Mouse (Mus musculus): ENCODE data around the gene Atoh7. TPM values are rescaled to one million over a fixed set of nuclear protein-coding genes. Genes with fewer than 3 reads are reported as not detected.

Atoh7 gene
- polyA plus RNA-seq, 1 experiment from 2014 or later, result 1.1 TPM

DNA sequence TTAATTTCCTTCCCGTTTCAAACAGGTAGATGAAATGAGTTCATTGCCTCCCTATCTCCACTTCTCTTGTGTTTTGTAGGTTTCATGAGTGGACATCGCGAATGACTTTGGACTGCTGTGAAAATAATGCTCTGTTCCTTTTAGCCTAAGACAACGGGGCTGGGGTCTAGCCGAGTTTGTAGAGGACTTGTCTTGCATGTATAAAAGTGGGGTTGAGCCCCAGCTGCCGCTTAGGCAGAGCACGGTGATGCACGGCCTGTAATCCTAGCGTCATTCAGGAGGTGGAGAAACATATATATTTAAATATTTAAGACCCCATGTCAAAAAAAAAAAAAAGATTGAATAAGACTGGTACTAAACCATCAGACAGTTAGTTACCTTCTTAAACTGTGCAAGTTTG is 1.2 kb downstream of the Atoh7 start:
- no peaks in the 10 kb centered on the region for H3K36me3 ChIP-seq
- peak overlapping the region; percentile 62; the same call in 1 of the 2 replicates for H3K27ac ChIP-seq
- WGBS, result 5% methylated on average over 9 of the region's 9 CpGs
- peaks cover 25% of the 10 kb centered on the region; the same call in 1 of the 2 replicates for H3K27me3 ChIP-seq
- H3K4me1 ChIP-seq (replicated peaks), result peaks cover 13% of the 10 kb centered on the region
- peak overlapping the region; percentile 60 for H3K4me3 ChIP-seq (replicated peaks)
- H3K9ac ChIP-seq (replicated peaks), result peak overlapping the region; percentile 73
- ATAC-seq, result peak; percentile 55
- peak overlapping the region; percentile 74 for H3K4me2 ChIP-seq (replicated peaks)
- H3K9me3 ChIP-seq, result no peaks in the 10 kb centered on the region

DNA sequence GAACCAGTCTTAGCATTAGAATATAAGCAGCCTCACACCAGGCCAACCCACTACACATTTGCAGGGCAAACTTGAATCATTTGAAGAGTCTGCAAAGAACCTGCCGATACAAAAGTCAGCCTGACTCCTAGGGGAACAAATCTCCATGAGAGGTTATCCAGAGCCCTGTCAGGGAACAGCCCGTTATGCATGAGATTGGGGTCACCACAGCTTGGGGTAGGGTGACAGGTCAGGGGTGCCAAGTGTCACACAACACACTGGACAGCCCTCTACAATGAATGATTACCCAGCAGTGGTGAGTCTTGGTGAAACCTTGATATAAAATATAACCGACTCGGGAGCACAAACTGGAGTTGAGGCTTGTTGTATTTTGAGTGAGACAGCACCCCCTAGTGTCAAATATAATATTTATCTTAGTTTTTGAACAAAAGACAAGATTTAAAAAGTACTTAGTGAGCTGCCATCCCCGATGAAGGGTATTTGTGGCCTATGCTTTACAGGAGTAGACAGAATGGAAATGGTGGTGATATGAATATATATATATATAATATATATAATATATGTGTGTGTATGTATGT is 13.7 kb downstream of the Atoh7 start:
- no peak overlapping the region for H3K4me2 ChIP-seq (replicated peaks)
- H3K9ac ChIP-seq (replicated peaks), result no peak overlapping the region
- H3K9me3 ChIP-seq, result peaks cover 6% of the 10 kb centered on the region
- WGBS, result 49% methylated on average over 5 of the region's 5 CpGs
- peak; percentile 60; the same call in 1 of the 2 replicates for ATAC-seq
- no peak overlapping the region for H3K27ac ChIP-seq
- no peaks in the 10 kb centered on the region for H3K27me3 ChIP-seq
- no peaks in the 10 kb centered on the region for H3K36me3 ChIP-seq
- H3K4me1 ChIP-seq (replicated peaks), result no peaks in the 10 kb centered on the region
- no peak overlapping the region for H3K4me3 ChIP-seq (replicated peaks)

DNA sequence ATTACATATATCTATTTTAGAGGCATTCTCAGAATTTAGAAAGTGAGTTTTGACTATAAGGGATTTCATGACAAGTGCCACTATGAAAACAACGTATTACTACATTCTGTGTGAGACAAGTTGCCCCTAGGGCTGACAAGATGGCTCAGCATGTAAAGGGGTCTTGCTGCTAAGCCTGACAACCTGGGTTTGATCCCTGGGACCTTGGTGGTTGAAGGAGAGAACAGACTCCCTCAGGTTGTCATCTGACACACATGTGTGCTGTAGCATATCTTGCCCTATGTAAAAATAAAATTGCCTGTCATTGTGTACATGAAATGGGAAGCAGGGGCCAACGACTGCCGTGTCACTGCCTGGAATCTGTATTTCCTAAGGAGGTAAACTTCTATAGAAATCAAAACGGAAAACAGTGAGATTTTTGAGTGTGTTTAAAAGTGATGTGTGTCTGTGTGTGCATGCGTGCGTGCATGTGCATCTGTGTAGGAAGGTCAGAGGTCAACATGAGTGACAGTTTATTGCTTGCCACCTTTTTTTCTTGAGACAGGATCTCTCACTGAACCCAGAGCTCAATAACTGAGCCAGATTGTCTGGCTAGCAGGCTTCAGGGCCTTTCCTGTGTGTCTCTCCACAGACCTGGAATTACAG is 14.4 kb downstream of the Atoh7 start:
- Histone ChIP-seq H3K4me3 (replicated peaks) (no peak overlapping the region), H3K4me2 (replicated peaks) (no peak overlapping the region), H3K36me3 (no peaks in the 10 kb centered on the region), H3K27ac (no peak overlapping the region), H3K27me3 (no peaks in the 10 kb centered on the region), H3K9ac (replicated peaks) (no peak overlapping the region), H3K9me3 (peaks cover 6% of the 10 kb centered on the region), H3K4me1 (replicated peaks) (no peaks in the 10 kb centered on the region)
- 87% methylated on average over 6 of the region's 6 CpGs for WGBS
- ATAC-seq, result no peak

DNA sequence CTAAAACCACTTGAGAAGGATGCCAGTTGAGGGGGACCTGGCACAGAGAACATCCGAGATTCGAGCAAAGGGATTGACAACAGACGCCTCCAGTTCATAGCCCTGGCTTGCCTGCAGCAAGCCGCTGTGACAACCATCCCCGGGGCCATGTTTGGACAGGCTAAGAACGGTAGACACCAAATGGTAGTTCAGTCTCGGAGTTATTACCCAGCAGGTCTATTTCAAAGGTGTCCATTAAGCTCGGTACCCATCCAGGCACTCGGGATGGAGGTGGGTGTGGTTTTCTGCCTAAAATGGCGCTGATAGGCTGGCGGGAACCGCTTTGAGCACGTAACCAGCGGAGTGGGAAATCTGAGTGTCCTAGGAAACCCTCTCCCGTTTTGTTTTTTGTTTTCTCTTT is 16.4 kb downstream of the Atoh7 start:
- Histone ChIP-seq H3K36me3 (no peaks in the 10 kb centered on the region), H3K4me2 (replicated peaks) (no peak overlapping the region), H3K9me3 (peaks cover 6% of the 10 kb centered on the region), H3K4me1 (replicated peaks) (no peaks in the 10 kb centered on the region), H3K4me3 (replicated peaks) (no peak overlapping the region), H3K27ac (no peak overlapping the region), H3K9ac (replicated peaks) (no peak overlapping the region), H3K27me3 (no peaks in the 10 kb centered on the region)
- ATAC-seq, result no peak
- WGBS, result 87% methylated on average over 15 of the region's 15 CpGs

DNA sequence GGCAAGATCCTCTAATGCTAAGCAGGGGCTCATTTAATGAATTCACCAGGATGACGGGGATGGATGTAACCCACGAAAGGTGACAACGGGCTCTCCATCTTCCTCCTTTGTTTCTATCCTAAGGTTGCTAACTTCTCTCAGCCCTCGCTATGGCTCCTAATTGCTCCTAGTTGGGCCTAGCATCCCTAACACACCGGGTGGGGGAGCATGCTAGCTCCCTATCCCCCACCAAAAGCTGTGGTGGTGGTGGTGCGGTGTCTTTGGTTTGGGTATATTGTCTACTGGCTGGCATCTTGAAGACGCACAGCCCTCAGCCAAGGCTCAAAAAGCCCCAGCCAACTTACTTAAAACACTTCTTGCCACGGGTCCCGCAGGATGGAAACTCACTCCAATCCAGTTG is 16.9 kb downstream of the Atoh7 start:
- WGBS, result 94% methylated on average over 9 of the region's 9 CpGs
- no peak overlapping the region for H3K9ac ChIP-seq (replicated peaks)
- H3K4me1 ChIP-seq (replicated peaks), result no peaks in the 10 kb centered on the region
- no peaks in the 10 kb centered on the region for H3K36me3 ChIP-seq
- no peak overlapping the region for H3K4me3 ChIP-seq (replicated peaks)
- ATAC-seq, result no peak
- H3K27me3 ChIP-seq, result no peaks in the 10 kb centered on the region
- H3K27ac ChIP-seq, result no peak overlapping the region
- peaks cover 2% of the 10 kb centered on the region; the same call in 1 of the 2 replicates for H3K9me3 ChIP-seq
- H3K4me2 ChIP-seq (replicated peaks), result no peak overlapping the region

GRCm38 (mm10) chr10:63117583-63117982 is 18.1 kb downstream of the Atoh7 start:
- Histone ChIP-seq H3K4me2 (replicated peaks) (no peak overlapping the region), H3K9ac (replicated peaks) (no peak overlapping the region), H3K4me3 (replicated peaks) (no peak overlapping the region), H3K9me3 (no peaks in the 10 kb centered on the region), H3K27ac (no peak overlapping the region), H3K27me3 (no peaks in the 10 kb centered on the region), H3K36me3 (no peaks in the 10 kb centered on the region), H3K4me1 (replicated peaks) (no peaks in the 10 kb centered on the region)
- no peak for ATAC-seq
- WGBS, result 90% methylated on average over 8 of the region's 8 CpGs

DNA sequence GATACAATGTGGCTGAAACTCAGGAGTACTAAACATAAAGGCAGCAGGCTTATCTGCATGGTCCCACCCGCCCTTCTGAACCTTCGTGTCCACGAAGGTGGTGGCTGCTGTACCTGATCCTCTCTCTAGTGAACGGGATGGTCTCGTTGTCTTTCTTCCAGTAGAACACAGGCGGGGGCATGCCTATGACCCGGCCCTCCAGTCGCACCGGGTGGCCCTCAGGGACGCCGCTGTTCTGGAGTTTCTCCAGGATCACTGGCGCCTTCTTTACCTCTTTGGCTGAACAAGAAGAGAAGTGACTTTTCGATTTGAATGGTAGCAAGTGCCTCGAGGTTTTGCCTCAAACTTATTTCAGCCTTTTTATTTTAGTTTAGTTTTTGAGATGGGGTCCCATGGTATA is 20.5 kb downstream of the Atoh7 start:
- Histone ChIP-seq H3K4me3 (replicated peaks) (no peak overlapping the region), H3K27me3 (no peaks in the 10 kb centered on the region), H3K27ac (no peak overlapping the region), H3K9me3 (no peaks in the 10 kb centered on the region), H3K36me3 (no peaks in the 10 kb centered on the region), H3K9ac (replicated peaks) (no peak overlapping the region), H3K4me2 (replicated peaks) (no peak overlapping the region), H3K4me1 (replicated peaks) (no peaks in the 10 kb centered on the region)
- ATAC-seq, result no peak
- 81% methylated on average over 14 of the region's 14 CpGs for WGBS

DNA sequence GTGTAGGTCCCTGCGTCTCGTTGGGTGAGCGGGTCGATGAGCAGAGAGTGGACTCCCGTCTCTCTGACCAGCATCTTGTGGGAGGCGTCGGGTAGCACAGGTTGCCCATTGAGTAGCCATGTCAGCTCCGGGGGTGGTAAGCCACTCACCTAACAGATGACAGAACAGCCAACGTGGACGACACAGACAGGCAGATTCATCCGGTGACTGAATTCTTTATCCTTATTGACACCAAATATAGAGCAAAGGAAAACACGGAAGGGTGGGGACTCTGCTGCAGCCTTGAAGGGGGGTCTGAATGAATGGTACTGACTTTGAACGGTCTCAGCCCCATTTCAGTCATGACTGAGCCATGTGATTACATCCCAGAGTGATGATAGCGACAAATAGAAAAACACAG is 22.5 kb downstream of the Atoh7 start:
- no peaks in the 10 kb centered on the region for H3K36me3 ChIP-seq
- no peaks in the 10 kb centered on the region for H3K27me3 ChIP-seq
- H3K4me3 ChIP-seq (replicated peaks), result no peak overlapping the region
- 86% methylated on average over 14 of the region's 14 CpGs for WGBS
- no peak overlapping the region for H3K4me2 ChIP-seq (replicated peaks)
- ATAC-seq, result 0 out of 2 replicates have a peak, but pooled peaks have one; percentile 37
- H3K9me3 ChIP-seq, result no peaks in the 10 kb centered on the region
- no peak overlapping the region for H3K9ac ChIP-seq (replicated peaks)
- no peaks in the 10 kb centered on the region for H3K4me1 ChIP-seq (replicated peaks)
- H3K27ac ChIP-seq, result no peak overlapping the region

DNA sequence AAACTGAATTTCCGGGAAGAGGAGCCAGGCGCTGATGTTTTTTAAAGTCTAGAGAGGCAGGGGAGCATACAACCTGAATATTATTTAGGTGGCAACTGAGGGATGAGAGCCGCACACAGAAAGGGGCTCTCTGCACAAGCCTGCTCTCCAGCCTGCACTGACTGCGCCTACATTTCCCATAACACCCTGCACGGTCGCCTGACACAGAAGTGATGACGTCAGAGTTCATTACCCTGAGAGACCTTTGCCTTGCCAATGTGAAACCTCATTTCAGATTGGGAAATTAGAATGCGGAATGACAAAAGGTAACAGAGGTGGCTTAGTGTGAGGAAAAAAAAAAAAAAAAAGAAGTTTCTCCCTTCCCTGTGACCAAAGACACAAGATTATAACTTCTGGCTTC is 23.1 kb downstream of the Atoh7 start:
- 32% methylated on average over 8 of the region's 8 CpGs for WGBS
- Histone ChIP-seq H3K4me2 (replicated peaks) (no peak overlapping the region), H3K9ac (replicated peaks) (no peak overlapping the region), H3K36me3 (no peaks in the 10 kb centered on the region), H3K27ac (no peak overlapping the region), H3K9me3 (no peaks in the 10 kb centered on the region), H3K27me3 (no peaks in the 10 kb centered on the region), H3K4me3 (replicated peaks) (no peak overlapping the region), H3K4me1 (replicated peaks) (no peaks in the 10 kb centered on the region)
- ATAC-seq, result peak; percentile 79

DNA sequence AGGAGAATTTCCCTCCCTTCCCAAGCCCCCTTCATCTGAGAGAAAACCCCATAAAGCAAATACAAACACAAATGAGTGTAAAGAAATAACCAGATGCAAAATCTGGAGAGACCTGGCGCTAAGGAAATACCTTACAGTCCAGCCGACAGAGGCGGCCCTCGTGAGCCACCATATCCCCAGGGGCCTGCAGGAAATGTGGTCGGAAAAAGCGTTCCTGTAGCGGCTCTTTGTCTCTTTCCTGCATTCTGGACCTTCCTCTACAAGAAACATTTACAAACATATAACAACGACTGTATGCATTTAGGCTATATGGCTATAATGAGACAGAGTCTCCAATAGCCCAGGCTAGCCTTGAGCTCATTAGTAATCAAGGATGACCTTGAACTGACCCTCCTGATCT is 23.7 kb downstream of the Atoh7 start:
- Histone ChIP-seq H3K4me1 (replicated peaks) (no peaks in the 10 kb centered on the region), H3K9ac (replicated peaks) (no peak overlapping the region), H3K4me3 (replicated peaks) (no peak overlapping the region), H3K27ac (no peak overlapping the region), H3K36me3 (no peaks in the 10 kb centered on the region), H3K9me3 (no peaks in the 10 kb centered on the region), H3K27me3 (no peaks in the 10 kb centered on the region), H3K4me2 (replicated peaks) (no peak overlapping the region)
- ATAC-seq, result no peak
- WGBS, result 92% methylated on average over 8 of the region's 8 CpGs

- no peaks in the 10 kb centered on the region for H3K4me1 ChIP-seq (replicated peaks)
- H3K4me2 ChIP-seq (replicated peaks), result no peak overlapping the region
- H3K9ac ChIP-seq (replicated peaks), result no peak overlapping the region
- H3K27ac ChIP-seq, result no peak overlapping the region
- no peaks in the 10 kb centered on the region for H3K9me3 ChIP-seq
- no peak overlapping the region for H3K4me3 ChIP-seq (replicated peaks)
- no peaks in the 10 kb centered on the region for H3K27me3 ChIP-seq
- H3K36me3 ChIP-seq, result no peaks in the 10 kb centered on the region
- WGBS, result 84% methylated on average over 10 of the region's 10 CpGs
- no peak for ATAC-seq
Measured at GRCm38 (mm10) chr10:63124016-63124415, 24.6 kb downstream of the Atoh7 start.

DNA sequence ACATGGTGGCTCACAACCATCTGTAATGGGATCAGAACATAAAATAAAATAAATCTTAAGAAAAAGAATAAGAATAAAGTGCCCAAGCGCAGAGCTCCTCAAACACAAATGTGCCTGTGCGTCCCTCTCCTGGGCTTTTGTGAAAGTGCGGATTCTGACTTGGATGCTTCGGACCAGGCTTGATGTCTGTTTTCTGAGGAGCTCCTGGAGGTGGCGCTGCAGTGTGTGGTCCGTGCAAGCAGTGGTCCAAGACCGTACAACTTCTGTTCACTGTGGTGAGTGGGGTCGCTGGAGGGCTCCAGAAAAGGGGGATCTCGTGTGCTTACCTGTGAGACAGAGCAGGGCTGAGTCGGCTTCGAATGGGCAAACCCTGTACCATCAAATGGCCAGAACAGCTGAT is 25.9 kb downstream of the Atoh7 start:
- Histone ChIP-seq H3K4me3 (replicated peaks) (no peak overlapping the region), H3K36me3 (no peaks in the 10 kb centered on the region), H3K9me3 (no peaks in the 10 kb centered on the region), H3K27me3 (no peaks in the 10 kb centered on the region), H3K9ac (replicated peaks) (no peak overlapping the region), H3K27ac (no peak overlapping the region), H3K4me2 (replicated peaks) (no peak overlapping the region), H3K4me1 (replicated peaks) (no peaks in the 10 kb centered on the region)
- 37% methylated on average over 11 of the region's 11 CpGs for WGBS
- no peak for ATAC-seq

- no peak overlapping the region for H3K27ac ChIP-seq
- no peak for ATAC-seq
- H3K4me2 ChIP-seq (replicated peaks), result no peak overlapping the region
- no peak overlapping the region for H3K9ac ChIP-seq (replicated peaks)
- no peaks in the 10 kb centered on the region for H3K9me3 ChIP-seq
- 88% methylated on average over 4 of the region's 4 CpGs for WGBS
- H3K4me3 ChIP-seq (replicated peaks), result no peak overlapping the region
- H3K4me1 ChIP-seq (replicated peaks), result no peaks in the 10 kb centered on the region
- H3K27me3 ChIP-seq, result no peaks in the 10 kb centered on the region
- H3K36me3 ChIP-seq, result no peaks in the 10 kb centered on the region
Measured at GRCm38 (mm10) chr10:63126116-63126515, 26.7 kb downstream of the Atoh7 start.

All from midbrain, embryonic 13.5 days (tissue).